Mouse (Mus musculus) ES-E14 (cell line): ENCODE measurements around the gene Ezr. TPM values are rescaled to one million over a fixed set of nuclear protein-coding genes. Genes with fewer than 3 reads are reported as not detected.
"Not testable (repeated sequence)": the region's sequence is repeated elsewhere in the genome, so short reads cannot be mapped to it uniquely, and the experiment has no call there.

Experiments used
- DNase-seq: peaks from one replicate; pipeline ENCODE4 v3.0.0-alpha.2; 2013; ENCODE audit warnings: low read depth, low spot score
- H3K27ac ChIP-seq: 2 replicates; pipeline ENCODE4 v1.5.1; 2012; ENCODE audit warnings: low read depth, mild to moderate bottlenecking, low read length, moderate library complexity, mixed read lengths; ENCODE audit not compliant: poor library complexity, insufficient read depth, severe bottlenecking
- H3K36me3 ChIP-seq: 2 replicates; pipeline ENCODE4 v1.6.1; 2012; ENCODE audit warnings: mild to moderate bottlenecking, low read length, moderate library complexity, mixed read lengths; ENCODE audit not compliant: control insufficient read depth, poor library complexity, insufficient read depth, severe bottlenecking
- H3K4me1 ChIP-seq, 2 experiments: fragments of 150-350 bp in 1 of 2; sonication (generic) in 1 of 2; 2 replicates each; pipeline ENCODE4 v1.6.1; 2012; ENCODE audit warnings: low read length in 2 of 2, mild to moderate bottlenecking in 1 of 2, mixed read lengths in 1 of 2; ENCODE audit not compliant: control insufficient read depth in 2 of 2, insufficient read depth in 2 of 2, poor library complexity in 1 of 2
- H3K4me3 ChIP-seq, 2 experiments: fragments of 150-350 bp in 1 of 2; sonication (generic) in 1 of 2; 2 replicates each; pipeline ENCODE4 v1.5.1; 2012; ENCODE audit warnings: low read length in 2 of 2, low read depth in 1 of 2, mild to moderate bottlenecking in 1 of 2, mixed read lengths in 1 of 2; ENCODE audit not compliant: insufficient read depth in 1 of 2, poor library complexity in 1 of 2, severe bottlenecking in 1 of 2
- H3K9ac ChIP-seq: 2 replicates; pipeline ENCODE4 v1.6.1; 2012; ENCODE audit warnings: low read depth, mild to moderate bottlenecking, low read length, mixed read lengths; ENCODE audit not compliant: poor library complexity, insufficient read depth, severe bottlenecking
- H3K9me3 ChIP-seq: fragments of 150-350 bp; sonication (generic); 2 replicates; pipeline ENCODE4 v1.6.1; 2012; ENCODE audit warnings: low read depth, mild to moderate bottlenecking, low read length; ENCODE audit not compliant: control insufficient read depth, insufficient read depth
- in situ Hi-C, 2 experiments: fragments of 600-800 bp; cut with MboI; formaldehyde crosslinking; loops; one replicate each; pipeline ENCODE4 v1.15.1; 2025; ENCODE audit warnings: low sequenced_read_pairs in 2 of 2, inconsistent platforms in 1 of 2; ENCODE audit not compliant: unreplicated experiment in 2 of 2
- total RNA-seq: library from RNA; depleted of rRNA; stranded (reverse); fragments of 300-350 nt; gene quantifications from 2 replicates; pipeline ENCODE4 v1.2.3, GENCODE M21; 2012

Ezr gene
- total RNA-seq, 1 experiment, result 131 TPM

GRCm38 (mm10) chr17:6707422-6707821 is 75.2 kb downstream of the Ezr start:
- in situ Hi-C loops, DNase-seq, H3K27ac ChIP-seq, H3K4me1 ChIP-seq, H3K4me3 ChIP-seq, H3K36me3 ChIP-seq, H3K9me3 ChIP-seq, H3K9ac ChIP-seq: not testable (repeated sequence)

GRCm38 (mm10) chr17:6706448-6706847 is 76.1 kb downstream of the Ezr start:
- DNase-seq, in situ Hi-C loops, H3K36me3 ChIP-seq, H3K9ac ChIP-seq, H3K4me3 ChIP-seq, H3K27ac ChIP-seq, H3K4me1 ChIP-seq, H3K9me3 ChIP-seq: not testable (repeated sequence)

GRCm38 (mm10) chr17:6703381-6704270 is 79.0 kb downstream of the Ezr start:
- in situ Hi-C loops, H3K9ac ChIP-seq, H3K36me3 ChIP-seq, H3K4me3 ChIP-seq, H3K9me3 ChIP-seq, H3K27ac ChIP-seq, DNase-seq, H3K4me1 ChIP-seq: not testable (repeated sequence)

GRCm38 (mm10) chr17:6702625-6703221 is 79.9 kb downstream of the Ezr start:
- in situ Hi-C loops, H3K4me1 ChIP-seq: not testable (repeated sequence)

GRCm38 (mm10) chr17:6700077-6700476 is 82.5 kb downstream of the Ezr start:
- DNase-seq, H3K4me3 ChIP-seq, H3K9me3 ChIP-seq, in situ Hi-C loops, H3K9ac ChIP-seq, H3K4me1 ChIP-seq, H3K27ac ChIP-seq, H3K36me3 ChIP-seq: not testable (repeated sequence)

More at GRCm38 (mm10) chr17:6702625-6703221, 79.9 kb downstream of the Ezr start:
- not testable (repeated sequence) for H3K9ac ChIP-seq, H3K27ac ChIP-seq, H3K4me3 ChIP-seq, H3K9me3 ChIP-seq, DNase-seq, H3K36me3 ChIP-seq

GRCm38 (mm10) chr17:6699502-6699901 is 83.1 kb downstream of the Ezr start:
- H3K4me1 ChIP-seq, H3K9me3 ChIP-seq, H3K36me3 ChIP-seq, H3K9ac ChIP-seq, DNase-seq, in situ Hi-C loops, H3K4me3 ChIP-seq, H3K27ac ChIP-seq: not testable (repeated sequence)

GRCm38 (mm10) chr17:6697224-6697775 is 85.3 kb downstream of the Ezr start:
- H3K9me3 ChIP-seq, H3K36me3 ChIP-seq, in situ Hi-C loops, H3K4me3 ChIP-seq, H3K4me1 ChIP-seq, H3K9ac ChIP-seq, H3K27ac ChIP-seq: not testable (repeated sequence)
- DNase-seq, result peak; percentile 21

- peak overlapping the region; percentile 16; the same call in 1 of the 2 replicates for H3K9ac ChIP-seq
- in situ Hi-C loops, DNase-seq, H3K36me3 ChIP-seq, H3K9me3 ChIP-seq, H3K4me3 ChIP-seq, H3K4me1 ChIP-seq, H3K27ac ChIP-seq: not testable (repeated sequence)
Observed at GRCm38 (mm10) chr17:6696521-6696920, 86.1 kb downstream of the Ezr start.
